Mouse (Mus musculus) monocyte, adult 5-6 weeks (primary cell): Measurements from ENCODE around the gene Itga11. TPM values are rescaled to one million over a fixed set of nuclear protein-coding genes. Genes with fewer than 3 reads are reported as not detected.

Source experiments
- ATAC-seq: fragments of 153-309, 156-312 bp; replicated peaks from 2 replicates; pipeline ENCODE4 v1.8.0; 2017; ENCODE audit warnings: mild to moderate bottlenecking; ENCODE audit not compliant: low TSS enrichment, insufficient number of reproducible peaks, severe bottlenecking, poor library complexity, low FRiP score
- total RNA-seq: library from RNA; stranded (forward); fragments of 200-1000, 200-491, 200-594 nt; gene quantifications from 3 replicates; pipeline ENCODE4 v1.2.3, GENCODE M21; 2017

Itga11 gene
- total RNA-seq, 1 experiment from 2014 or later, result not detected

GRCm38 (mm10) chr9:62675172-62675571 is 2.5 kb upstream of the Itga11 start:
- no peak for ATAC-seq

DNA sequence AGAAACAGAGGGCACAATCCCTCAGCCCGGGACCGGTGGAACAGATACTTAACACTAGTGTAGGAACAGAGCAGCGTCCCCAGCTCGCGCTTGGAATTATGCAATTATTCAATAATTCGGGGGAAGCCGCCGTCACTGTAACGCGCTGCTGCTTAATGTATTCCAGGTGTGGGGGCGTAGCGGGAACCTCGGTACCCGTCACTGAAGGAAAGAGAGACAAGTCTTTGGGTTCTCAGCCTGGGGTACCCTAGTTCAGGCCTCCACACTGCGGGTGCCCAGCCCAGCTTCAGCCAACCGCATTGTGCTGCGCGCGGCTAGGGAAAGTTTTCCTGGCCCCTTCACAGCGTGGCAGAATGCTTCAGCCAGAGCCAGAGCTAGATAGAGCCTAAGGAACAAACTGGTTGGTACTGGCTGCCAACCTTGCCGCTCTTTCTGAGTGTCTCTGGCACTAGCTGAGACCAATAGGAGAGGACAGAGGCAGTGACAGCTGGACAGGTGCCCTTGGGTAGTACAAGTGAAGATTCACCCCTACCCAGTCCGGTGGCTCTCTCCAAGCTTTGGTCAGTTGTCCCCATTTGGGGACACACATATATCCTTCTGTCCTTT is 1.0 kb downstream of the Itga11 start:
- ATAC-seq, result no peak

DNA sequence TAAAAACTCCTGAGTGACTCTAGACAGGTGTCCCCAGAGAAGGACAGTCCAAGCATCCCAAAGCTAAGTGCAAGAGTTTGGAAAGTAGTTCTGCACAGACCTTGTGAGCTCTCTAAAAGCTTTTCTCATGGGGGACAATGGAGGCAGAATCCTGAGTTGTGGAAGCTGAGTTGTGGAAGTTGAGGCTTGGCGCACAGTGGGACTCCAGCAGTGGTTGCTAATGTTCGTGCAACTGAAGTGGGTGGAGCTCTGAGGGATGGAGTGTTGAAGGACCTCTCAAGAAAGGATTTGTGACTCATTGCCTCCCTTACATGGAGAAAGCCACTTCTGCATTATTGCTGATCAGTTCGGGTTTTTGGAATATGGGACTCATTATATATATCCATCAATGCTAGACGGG is 1.8 kb downstream of the Itga11 start:
- no peak for ATAC-seq

- no peak for ATAC-seq
Observed at GRCm38 (mm10) chr9:62684311-62684710, 6.7 kb downstream of the Itga11 start.

- no peak for ATAC-seq
Observed at GRCm38 (mm10) chr9:62689748-62690147, 12.1 kb downstream of the Itga11 start.

DNA sequence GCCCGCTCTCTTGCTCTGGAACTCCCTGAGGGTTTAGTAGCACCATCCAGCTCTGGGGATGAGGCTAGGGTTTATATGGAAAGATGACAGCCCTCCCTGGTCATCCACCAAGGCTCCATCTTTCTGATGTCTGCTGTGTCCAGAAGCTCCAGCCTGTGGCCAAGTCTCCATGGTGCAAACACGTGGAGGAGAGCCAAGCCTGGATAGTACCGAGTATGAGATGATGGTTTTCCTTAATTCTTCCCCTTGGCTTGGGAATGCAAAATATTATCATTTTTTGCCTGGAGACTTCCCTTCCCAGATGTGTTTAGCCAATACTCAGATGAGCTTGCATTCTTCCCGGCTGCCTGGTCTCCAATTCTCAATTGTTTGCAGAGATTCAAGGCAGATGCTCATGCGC is 16.4 kb downstream of the Itga11 start:
- no peak for ATAC-seq

GRCm38 (mm10) chr9:62695210-62695609 is 17.6 kb downstream of the Itga11 start:
- ATAC-seq, result no peak

GRCm38 (mm10) chr9:62696799-62697198 is 19.2 kb downstream of the Itga11 start:
- ATAC-seq, result no peak

- no peak for ATAC-seq
Observed at GRCm38 (mm10) chr9:62707267-62707666, 29.6 kb downstream of the Itga11 start.

GRCm38 (mm10) chr9:62707870-62708269 is 30.2 kb downstream of the Itga11 start:
- no peak for ATAC-seq

- ATAC-seq, result no peak
Observed at GRCm38 (mm10) chr9:62709983-62710382, 32.4 kb downstream of the Itga11 start.

DNA sequence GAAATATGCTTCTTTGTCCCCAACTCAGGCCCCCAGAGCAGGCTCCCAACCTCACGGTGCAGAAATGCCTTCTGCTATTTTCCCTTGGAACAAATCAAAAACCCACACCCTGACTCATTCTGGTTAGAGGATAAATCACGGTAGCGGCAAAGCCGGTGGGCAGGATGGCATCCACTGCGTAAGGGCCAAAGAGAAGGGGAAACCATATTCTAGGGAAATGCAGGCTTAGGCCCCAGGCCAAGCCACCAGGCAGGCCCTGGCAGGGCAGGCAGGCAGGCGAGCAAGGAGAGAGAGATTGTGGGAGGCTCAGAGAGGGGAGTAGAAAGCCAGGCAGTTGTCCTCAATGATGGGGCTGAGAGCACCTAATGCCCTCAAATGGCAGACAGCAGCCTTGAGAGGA is 34.7 kb downstream of the Itga11 start:
- no peak for ATAC-seq

GRCm38 (mm10) chr9:62713040-62713439 is 35.4 kb downstream of the Itga11 start:
- ATAC-seq, result no peak

- ATAC-seq, result no peak
Observed at GRCm38 (mm10) chr9:62714336-62714735, 36.7 kb downstream of the Itga11 start.

DNA sequence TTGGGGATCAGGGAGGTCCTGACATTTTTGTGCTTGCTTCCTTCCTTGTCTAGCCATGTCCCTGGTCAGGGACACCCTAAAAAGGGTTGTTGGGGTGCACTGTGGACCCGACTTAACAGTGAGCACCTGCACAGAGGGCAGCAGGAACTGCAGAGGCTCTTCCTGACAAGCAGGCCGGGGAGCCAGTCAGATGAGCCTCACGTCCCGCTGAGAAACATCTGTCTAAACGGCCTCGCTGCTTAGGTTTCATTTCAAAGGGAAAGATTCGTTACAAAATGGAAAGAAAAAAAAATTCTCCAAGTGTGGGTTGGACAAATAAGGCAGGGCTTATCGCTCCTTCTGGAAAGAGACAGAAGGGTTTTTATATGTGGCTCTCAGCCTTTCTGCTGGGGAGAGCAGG is 40.4 kb downstream of the Itga11 start:
- ATAC-seq, result no peak

DNA sequence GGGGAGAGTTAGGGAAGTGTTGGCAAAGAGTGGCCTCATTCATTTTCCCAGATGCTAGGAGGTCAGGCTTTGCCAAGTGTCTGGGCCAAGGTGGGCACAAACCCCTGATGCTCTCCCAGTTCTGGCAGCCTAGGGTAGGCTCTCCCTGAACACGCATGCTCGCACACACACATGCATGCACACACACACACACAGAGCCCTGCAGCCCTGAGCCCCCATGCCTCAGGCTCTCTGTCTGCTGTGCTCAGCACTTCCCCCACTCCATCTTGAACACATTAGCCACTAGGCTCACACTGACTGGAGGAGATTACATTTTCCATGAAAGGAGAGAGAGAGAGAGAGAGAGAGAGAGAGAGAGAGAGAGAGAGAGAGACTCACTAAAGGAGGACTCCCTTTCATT is 44.2 kb downstream of the Itga11 start:
- no peak for ATAC-seq

DNA sequence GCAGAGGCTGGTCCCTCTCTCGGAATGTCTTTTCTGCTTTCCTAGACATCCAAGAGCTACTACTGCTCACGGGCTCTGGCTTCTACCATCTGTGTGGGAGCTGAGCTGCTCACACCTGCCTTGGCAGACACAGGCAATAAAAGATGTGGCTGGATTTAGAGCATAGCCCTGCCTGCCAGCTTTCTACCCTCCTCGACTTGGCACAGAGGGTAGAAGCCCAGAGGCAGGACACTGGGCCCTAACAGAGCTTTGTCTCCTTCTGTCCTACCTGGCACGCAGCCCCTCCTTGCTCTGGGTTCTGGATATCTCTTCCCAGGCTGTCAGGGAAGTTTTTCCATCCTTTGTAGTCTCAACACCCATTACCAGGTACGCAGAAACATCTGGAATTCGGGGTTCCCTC is 45.1 kb downstream of the Itga11 start:
- no peak for ATAC-seq

DNA sequence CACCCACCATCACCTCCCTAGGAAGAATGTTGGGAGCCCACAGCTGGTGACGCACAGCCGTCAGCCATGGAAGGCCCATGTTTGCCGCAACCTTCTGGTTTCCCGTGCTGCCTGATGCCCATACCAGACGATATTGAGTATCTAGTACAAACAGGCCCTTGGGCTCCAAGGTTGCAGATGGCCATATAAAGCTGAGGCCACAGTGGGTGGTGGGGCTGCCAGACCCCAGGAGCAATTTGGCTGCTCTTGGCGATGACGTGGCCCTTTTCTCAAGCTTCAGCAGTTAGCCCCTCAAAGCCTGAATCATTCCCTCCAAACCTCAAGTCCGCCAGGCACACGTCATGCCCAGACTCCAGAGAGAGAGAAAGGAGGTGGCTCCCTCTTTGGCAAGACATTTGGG is 46.5 kb downstream of the Itga11 start:
- no peak for ATAC-seq

GRCm38 (mm10) chr9:62725247-62725646 is 47.6 kb downstream of the Itga11 start:
- ATAC-seq, result no peak

DNA sequence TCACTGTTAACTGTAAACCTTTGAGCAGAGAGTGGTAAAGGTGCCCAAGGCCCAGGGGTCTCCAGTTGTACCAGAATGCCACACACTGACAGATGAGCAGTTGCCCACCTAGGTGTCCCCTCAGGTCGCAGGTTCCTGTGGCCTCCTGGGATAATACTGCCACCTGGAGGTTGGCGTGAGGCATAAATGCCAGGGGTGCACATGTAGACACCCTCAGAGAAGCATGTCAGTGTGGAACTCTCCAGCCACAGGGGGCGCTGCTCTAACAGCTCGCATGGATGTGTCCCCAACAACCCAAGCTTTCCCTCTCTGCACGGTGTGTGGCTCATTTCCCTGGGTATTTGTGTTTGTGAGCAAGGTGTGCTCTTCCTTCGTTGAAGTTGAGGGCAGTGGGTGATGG is 48.8 kb downstream of the Itga11 start:
- ATAC-seq, result no peak

DNA sequence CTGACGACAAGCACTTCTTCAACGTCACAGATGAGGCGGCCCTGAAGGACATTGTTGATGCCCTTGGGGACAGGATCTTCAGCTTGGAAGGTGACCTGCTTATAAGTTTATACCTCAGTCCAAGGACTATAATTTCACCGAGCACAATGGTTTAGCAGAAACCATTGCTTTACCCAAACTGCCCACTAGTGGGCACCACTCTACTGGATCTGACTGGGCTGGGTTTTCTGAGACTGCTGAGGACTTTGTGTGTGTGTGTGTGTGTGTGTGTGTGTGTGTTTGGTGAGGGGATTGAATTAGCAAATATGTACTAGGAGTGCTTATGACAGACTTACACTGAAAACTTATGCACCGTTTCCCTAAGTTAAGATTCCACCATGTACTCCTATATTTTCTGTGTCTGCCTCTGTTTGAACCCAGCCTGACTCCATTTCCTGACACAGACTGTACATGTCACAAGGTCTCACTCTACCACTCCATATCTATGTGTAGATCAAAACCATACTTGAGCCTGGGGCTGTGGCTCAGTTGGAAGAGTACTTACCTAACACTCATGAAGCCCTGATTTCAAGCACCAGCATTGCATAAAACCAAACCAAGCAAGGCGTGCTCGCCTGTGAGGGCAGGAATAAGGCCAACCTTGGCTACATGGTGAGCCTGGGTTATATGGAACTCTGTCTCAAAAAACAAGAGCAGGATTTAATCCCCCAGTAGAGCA is 67.1 kb downstream of the Itga11 start:
- ATAC-seq, result no peak
